Mouse (Mus musculus): ENCODE measurements around the gene Cdk9.

DNA sequence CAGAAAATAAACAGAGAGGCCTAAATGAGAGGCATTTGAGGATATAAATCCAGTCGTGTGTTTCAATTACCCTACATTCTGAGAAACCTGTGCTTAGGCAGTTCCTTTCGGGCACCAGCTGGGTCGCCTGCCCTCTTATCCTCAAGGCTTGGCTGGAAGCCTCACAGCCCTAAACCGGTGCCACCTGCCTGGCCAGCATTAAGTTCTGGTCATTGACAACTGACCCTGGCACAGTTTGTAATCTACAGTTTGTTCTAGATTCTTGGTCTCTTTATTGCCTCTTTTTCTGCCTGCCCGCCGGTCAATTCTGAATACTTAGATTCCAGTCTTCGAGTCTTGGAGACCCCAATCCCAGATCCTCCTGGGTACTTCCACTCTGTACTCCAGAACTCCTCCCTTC, 19.6 kb downstream of the Cdk9 start:
- TF ChIP-seq CTCF (IDR thresholded peaks at IDR 0.05; ENCODE audit: control insufficient read depth, insufficient read depth, low read length) (no peak), POLR2A (IDR thresholded peaks at IDR 0.05; ENCODE audit: borderline replicate concordance, control insufficient read depth, low read depth, low read length) (no peak)
